Mouse (Mus musculus): ENCODE measurements at regions not wholly inside any gene's neighbourhood (a gene's known extent, or its start where the extent isn't known, plus 50 kb on each side); places are given as distances from the start of the nearest gene placed in this dataset.

- no peak for DNase-seq
These were observed 264.9 kb downstream of the Bcl11a start for GRCm38 (mm10) chr11:24342732-24343131.

- no peak for DNase-seq
These were observed 269.4 kb downstream of the Bcl11a start for GRCm38 (mm10) chr11:24347225-24347624.

- DNase-seq = no peak
These were observed 270.9 kb downstream of the Bcl11a start for GRCm38 (mm10) chr11:24348741-24349140.

- DNase-seq = no peak
These were observed 272.2 kb downstream of the Bcl11a start for GRCm38 (mm10) chr11:24349967-24350643.

- DNase-seq = no peak
These were observed 273.0 kb downstream of the Bcl11a start for GRCm38 (mm10) chr11:24350839-24351238.

GRCm38 (mm10) chr11:24352071-24352470, 274.2 kb downstream of the Bcl11a start:
- DNase-seq = no peak

- DNase-seq = no peak
These were observed 275.2 kb downstream of the Bcl11a start for GRCm38 (mm10) chr11:24353056-24353455.

GRCm38 (mm10) chr11:24357388-24357787, 279.5 kb downstream of the Bcl11a start:
- DNase-seq = no peak

- DNase-seq = no peak
These were observed 281.2 kb downstream of the Bcl11a start for GRCm38 (mm10) chr11:24359086-24359485.

- DNase-seq = no peak
These were observed 284.3 kb downstream of the Bcl11a start for GRCm38 (mm10) chr11:24361998-24362687.

- no peak for DNase-seq
These were observed 284.8 kb downstream of the Bcl11a start for GRCm38 (mm10) chr11:24362688-24363035.

- no peak for DNase-seq
These were observed 285.8 kb downstream of the Bcl11a start for GRCm38 (mm10) chr11:24363418-24364364.

GRCm38 (mm10) chr11:24370198-24370860, 292.5 kb downstream of the Bcl11a start:
- no peak for DNase-seq

GRCm38 (mm10) chr11:24370861-24371686, 293.2 kb downstream of the Bcl11a start:
- DNase-seq = no peak

GRCm38 (mm10) chr11:24371687-24371950, 293.8 kb downstream of the Bcl11a start:
- DNase-seq = no peak

- DNase-seq = no peak
These were observed 294.1 kb downstream of the Bcl11a start for GRCm38 (mm10) chr11:24371963-24372362.

GRCm38 (mm10) chr11:24372616-24373015, 294.8 kb downstream of the Bcl11a start:
- no peak for DNase-seq

- no peak for DNase-seq
These were observed 295.4 kb downstream of the Bcl11a start for GRCm38 (mm10) chr11:24373301-24373700.

- no peak for DNase-seq
These were observed 299.7 kb downstream of the Bcl11a start for GRCm38 (mm10) chr11:24377530-24377929.

- DNase-seq = no peak
These were observed 312.7 kb downstream of the Bcl11a start for GRCm38 (mm10) chr11:24390578-24390977.

- no peak for DNase-seq
These were observed 313.5 kb downstream of the Bcl11a start for GRCm38 (mm10) chr11:24391385-24391784.

- no peak for DNase-seq
These were observed 317.6 kb downstream of the Bcl11a start for GRCm38 (mm10) chr11:24395478-24395877.
